Mouse (Mus musculus) E14TG2a.4 (cell line): ENCODE measurements at regions not wholly inside any gene's neighbourhood (a gene's known extent, or its start where the extent isn't known, plus 50 kb on each side); places are given as distances from the start of the nearest gene placed in this dataset.

Experiments
- H3K27me3 ChIP-seq: 2 replicates; pipeline ENCODE4 v1.6.1; 2014; ENCODE audit warnings: low read length, control low read depth; ENCODE audit not compliant: insufficient read depth
- H3K36me3 ChIP-seq: 2 replicates; pipeline ENCODE4 v1.6.1; 2014; ENCODE audit warnings: low read length, control low read depth; ENCODE audit not compliant: insufficient read depth
- H3K4me1 ChIP-seq: replicated peaks from 2 replicates; pipeline ENCODE4 v1.6.1; 2014; ENCODE audit warnings: low read depth, low read length, control low read depth
- H3K4me3 ChIP-seq: replicated peaks from 2 replicates; pipeline ENCODE4 v1.5.1; 2014; ENCODE audit warnings: mild to moderate bottlenecking, low read length
- H3K9me3 ChIP-seq: 2 replicates; pipeline ENCODE4 v1.6.1; 2014; ENCODE audit warnings: low read length, control low read depth
- CTCF ChIP-seq: conservative IDR thresholded peaks from 2 replicates; pipeline ENCODE4 v1.5.1; 2014; ENCODE audit warnings: low read length
- NANOG ChIP-seq: IDR thresholded peaks from 2 replicates; pipeline ENCODE4 v1.6.1; 2014; ENCODE audit warnings: borderline replicate concordance, low read length, mixed read lengths
- POU5F1 ChIP-seq: IDR thresholded peaks from 2 replicates; pipeline ENCODE4 v1.6.1; 2014; ENCODE audit warnings: low read length, borderline replicate concordance

DNA sequence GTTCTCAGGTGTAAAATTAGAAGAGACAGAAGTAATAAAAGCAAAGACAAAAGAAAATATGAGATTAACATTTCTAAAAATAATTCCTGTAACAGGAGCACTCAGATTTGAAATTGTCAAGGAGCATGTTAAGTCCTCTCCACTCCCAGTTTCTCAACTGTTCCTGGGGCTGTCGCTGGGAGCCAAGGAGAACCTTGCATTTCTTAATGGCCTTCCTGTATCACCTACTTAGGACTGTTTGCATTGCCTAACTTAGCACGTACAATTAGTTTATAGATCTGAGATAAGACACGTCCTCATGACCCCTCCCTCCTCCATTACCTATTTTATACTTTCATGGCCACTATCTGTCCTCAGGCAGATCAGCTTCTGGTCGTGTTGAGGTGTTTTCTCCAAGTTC is 360.8 kb downstream of the Kcnj2 start:
- Histone ChIP-seq H3K9me3 (peaks cover 6% of the 10 kb centered on the region; the same call in 1 of the 2 replicates), H3K27me3 (no peaks in the 10 kb centered on the region), H3K36me3 (no peaks in the 10 kb centered on the region), H3K4me1 (no peaks in the 10 kb centered on the region), H3K4me3 (no peak overlapping the region)
- TF ChIP-seq CTCF = no peak
- no peak for TF ChIP-seq POU5F1
- TF ChIP-seq NANOG = no peak

DNA sequence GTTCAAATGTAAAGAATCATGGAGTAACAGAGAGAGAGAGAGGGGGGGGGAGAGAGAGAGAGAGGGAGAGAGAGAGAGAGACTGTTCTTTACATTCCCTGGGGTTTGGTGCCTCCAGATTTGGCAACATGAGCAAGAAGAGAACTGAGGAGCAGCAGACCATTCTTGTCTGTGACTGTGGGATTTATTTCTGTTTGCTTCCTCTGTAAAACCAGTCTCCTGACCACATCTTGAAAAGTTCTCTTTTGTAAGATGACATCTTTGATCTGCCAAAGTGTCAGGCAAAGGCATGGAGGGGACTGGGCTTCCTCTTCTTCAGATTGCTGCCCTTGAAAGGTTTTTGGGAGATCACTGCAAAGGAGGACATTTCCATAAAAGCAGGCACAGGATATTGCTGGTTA is 376.3 kb downstream of the Kcnj2 start:
- Histone ChIP-seq H3K4me3 (no peak overlapping the region), H3K9me3 (no peaks in the 10 kb centered on the region), H3K36me3 (no peaks in the 10 kb centered on the region), H3K4me1 (no peaks in the 10 kb centered on the region), H3K27me3 (no peaks in the 10 kb centered on the region)
- TF ChIP-seq NANOG = no peak
- no peak for TF ChIP-seq POU5F1
- no peak for TF ChIP-seq CTCF

DNA sequence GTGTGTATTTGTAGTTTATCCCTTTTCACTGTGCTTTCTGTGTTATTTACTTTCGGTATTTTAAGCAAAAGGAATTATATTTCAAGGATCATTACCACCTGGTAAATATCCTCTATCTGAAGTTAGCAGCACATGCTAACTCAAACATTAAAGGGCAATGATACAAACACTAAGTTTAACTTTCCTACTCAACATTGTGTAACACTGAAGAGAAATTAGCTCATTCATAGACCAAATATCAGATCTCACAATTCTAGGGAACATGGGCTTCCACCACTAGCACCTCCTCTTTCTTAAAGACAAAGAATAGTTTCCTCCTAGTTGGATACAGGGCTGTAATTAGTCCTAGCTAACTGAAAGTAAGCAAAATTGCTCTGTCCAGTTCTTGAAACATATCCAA is 377.4 kb downstream of the Kcnj2 start:
- H3K4me1 ChIP-seq = no peaks in the 10 kb centered on the region
- H3K4me3 ChIP-seq = no peak overlapping the region
- TF ChIP-seq NANOG = no peak
- TF ChIP-seq CTCF = no peak
- TF ChIP-seq POU5F1 = no peak
- no peaks in the 10 kb centered on the region for H3K36me3 ChIP-seq
- no peaks in the 10 kb centered on the region for H3K9me3 ChIP-seq
- H3K27me3 ChIP-seq = no peaks in the 10 kb centered on the region

DNA sequence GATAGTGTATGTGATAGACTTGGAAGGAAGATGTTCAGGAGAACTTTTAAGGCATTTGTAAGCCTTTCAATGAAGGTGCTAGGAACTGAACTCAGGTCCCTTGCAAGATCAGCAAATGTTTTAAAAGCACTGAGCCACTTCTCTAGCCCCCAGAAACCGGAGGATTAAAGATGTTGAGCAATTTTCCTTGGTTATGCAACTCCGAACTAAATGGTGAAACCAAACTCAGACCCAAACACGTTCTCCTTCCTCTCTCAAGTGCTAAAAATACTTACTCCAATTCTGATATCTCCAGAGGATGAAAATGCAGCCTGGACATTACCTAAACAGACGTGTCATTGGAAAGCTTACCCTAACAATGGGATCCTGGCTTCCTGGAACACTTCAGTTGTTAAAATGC is 378.8 kb downstream of the Kcnj2 start:
- Histone ChIP-seq H3K4me3 (no peak overlapping the region), H3K27me3 (no peaks in the 10 kb centered on the region), H3K4me1 (no peaks in the 10 kb centered on the region), H3K36me3 (no peaks in the 10 kb centered on the region), H3K9me3 (no peaks in the 10 kb centered on the region)
- TF ChIP-seq NANOG (no peak), POU5F1 (no peak), CTCF (no peak)

DNA sequence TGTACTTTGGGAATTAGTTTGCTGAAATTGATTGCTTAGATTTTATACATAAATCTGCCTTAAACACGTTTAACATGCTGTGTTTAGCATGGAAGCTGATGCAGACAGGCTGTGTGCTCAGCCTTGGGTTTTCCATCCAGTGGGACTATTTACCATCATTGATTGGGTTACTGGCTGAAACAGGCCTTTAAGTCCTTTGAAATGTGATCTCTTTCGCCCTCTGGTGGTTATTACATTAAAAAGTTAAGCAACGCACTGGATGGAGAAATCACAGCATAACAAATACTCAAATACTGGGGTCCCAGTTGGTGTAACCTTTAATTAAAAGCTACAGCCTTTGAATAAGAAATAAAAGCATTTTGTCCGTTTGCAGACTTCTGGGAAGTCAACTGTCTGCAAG is 379.8 kb downstream of the Kcnj2 start:
- Histone ChIP-seq H3K27me3 (no peaks in the 10 kb centered on the region), H3K36me3 (no peaks in the 10 kb centered on the region), H3K4me3 (no peak overlapping the region), H3K9me3 (no peaks in the 10 kb centered on the region), H3K4me1 (no peaks in the 10 kb centered on the region)
- TF ChIP-seq CTCF (peak; percentile 48), POU5F1 (no peak), NANOG (no peak)

DNA sequence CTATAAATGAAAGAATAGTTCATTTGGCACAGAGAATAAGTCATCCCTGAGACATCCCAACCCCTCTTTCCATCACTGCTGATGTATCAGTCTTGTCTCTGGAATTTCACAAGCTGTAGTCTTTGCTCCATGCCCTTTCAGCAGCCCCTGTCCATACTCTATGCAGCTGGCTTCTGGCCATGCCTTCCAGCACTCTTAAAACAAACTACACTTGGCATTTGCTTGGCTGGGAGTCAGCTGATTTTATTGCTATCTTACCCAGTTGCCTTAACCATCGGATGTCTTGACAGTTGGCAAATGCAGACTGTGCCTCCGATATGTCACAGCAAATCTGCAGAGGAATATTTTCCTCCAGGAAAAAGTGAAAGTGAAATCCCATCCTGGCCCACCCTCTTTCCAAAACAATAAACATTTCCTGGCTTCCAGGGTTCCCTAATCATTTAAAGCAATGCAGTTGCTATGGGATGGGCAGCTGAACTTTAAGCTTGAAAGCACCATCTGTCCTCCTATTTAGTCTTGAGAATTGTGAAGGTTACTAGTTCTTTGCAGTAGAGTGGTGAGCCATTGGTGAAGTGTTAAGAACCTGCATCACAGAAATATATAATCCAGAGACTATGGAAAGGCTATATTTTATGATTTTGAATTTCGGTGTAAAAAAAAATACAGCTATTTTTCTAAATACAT is 385.0 kb downstream of the Kcnj2 start:
- Histone ChIP-seq H3K9me3 (no peaks in the 10 kb centered on the region), H3K4me3 (no peak overlapping the region)
- TF ChIP-seq POU5F1 (no peak), NANOG (no peak), CTCF (no peak)

DNA sequence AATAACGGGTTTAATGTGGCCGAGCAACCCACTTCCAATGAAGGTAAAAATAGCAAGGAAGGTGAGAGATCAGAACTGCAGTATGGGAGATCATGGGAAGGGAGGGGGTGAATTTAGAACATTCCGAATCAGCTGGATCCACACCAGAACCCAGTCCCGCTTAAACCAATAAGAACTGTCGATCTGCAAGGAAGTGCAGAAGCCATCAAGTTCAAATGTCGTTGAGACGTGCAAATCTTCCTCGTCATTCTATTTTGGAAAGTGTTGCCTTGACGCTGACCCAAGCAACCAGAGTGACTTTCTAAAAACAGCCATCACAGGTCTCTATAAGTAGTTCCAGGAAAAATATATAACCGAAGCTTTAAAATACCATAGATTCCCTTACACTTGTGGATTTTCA is 394.1 kb downstream of the Kcnj2 start:
- Histone ChIP-seq H3K4me1 (no peaks in the 10 kb centered on the region), H3K36me3 (no peaks in the 10 kb centered on the region), H3K27me3 (no peaks in the 10 kb centered on the region), H3K4me3 (no peak overlapping the region), H3K9me3 (no peaks in the 10 kb centered on the region)
- no peak for TF ChIP-seq CTCF
- TF ChIP-seq POU5F1 = no peak
- TF ChIP-seq NANOG = no peak

More for the DNA sequence above, 385.0 kb downstream of the Kcnj2 start:
- Histone ChIP-seq H3K36me3 (no peaks in the 10 kb centered on the region), H3K4me1 (no peaks in the 10 kb centered on the region), H3K27me3 (no peaks in the 10 kb centered on the region)

DNA sequence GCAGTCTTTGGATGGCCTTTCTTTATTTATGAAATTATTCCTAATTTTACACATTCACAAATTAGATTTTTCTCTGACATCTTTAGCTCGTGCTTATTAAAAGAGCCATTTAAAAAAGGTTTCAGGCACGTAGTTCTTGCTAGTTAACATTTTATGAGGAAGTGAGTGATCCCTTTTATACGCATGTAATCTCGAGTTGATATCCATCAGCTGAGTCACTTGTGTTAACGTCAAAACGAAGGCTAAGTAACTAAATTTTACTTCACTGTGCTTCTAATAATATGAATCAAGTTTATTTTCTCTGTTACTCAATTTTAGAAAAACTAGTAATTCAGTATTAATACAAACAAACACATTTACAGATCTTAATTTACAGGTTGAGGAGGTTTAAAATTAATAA is 419.0 kb downstream of the Kcnj2 start:
- H3K4me3 ChIP-seq = no peak overlapping the region
- no peaks in the 10 kb centered on the region for H3K36me3 ChIP-seq
- TF ChIP-seq NANOG = no peak
- no peak for TF ChIP-seq CTCF
- TF ChIP-seq POU5F1 = no peak
- H3K27me3 ChIP-seq = no peaks in the 10 kb centered on the region
- no peaks in the 10 kb centered on the region for H3K4me1 ChIP-seq
- no peaks in the 10 kb centered on the region for H3K9me3 ChIP-seq

DNA sequence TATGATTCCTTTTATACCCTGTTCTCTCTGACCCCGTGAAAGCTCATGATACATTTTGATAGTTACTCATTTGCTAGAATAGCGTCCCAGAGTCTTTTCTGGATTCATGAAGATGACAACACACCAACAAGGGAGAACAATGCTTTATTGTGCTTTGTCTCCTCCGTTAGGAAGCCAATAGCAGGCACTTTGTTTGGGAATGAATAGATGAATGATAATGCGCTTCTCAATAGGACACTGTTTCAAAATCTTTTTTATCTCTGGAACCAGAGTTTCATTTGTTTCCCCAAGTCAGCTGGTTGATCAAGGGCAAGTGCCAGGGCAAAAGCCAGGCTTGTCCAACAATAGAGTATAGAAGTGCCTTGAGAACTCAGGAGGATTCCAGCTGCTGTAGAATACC is 446.5 kb downstream of the Kcnj2 start:
- H3K27me3 ChIP-seq = no peaks in the 10 kb centered on the region
- no peaks in the 10 kb centered on the region for H3K4me1 ChIP-seq
- no peak overlapping the region for H3K4me3 ChIP-seq
- no peak for TF ChIP-seq NANOG
- no peaks in the 10 kb centered on the region for H3K9me3 ChIP-seq
- no peaks in the 10 kb centered on the region for H3K36me3 ChIP-seq
